Mouse (Mus musculus) thymus, adult 2 months (tissue): ENCODE results near the gene Xpot.

Source experiments
- CTCF ChIP-seq: fragments of 200-500 bp; IDR thresholded peaks from 2 replicates; pipeline ENCODE4 v1.5.1; 2012; ENCODE audit warnings: mild to moderate bottlenecking, control low read depth, low read length, moderate library complexity, borderline replicate concordance; ENCODE audit not compliant: control insufficient read depth, poor library complexity, insufficient read depth; ENCODE audit errors: extremely low read depth
- POLR2A ChIP-seq: fragments of 200-500 bp; IDR thresholded peaks from 2 replicates; pipeline ENCODE4 v1.6.1; 2012; ENCODE audit warnings: mild to moderate bottlenecking, low read length, control low read depth, moderate library complexity; ENCODE audit not compliant: control insufficient read depth, poor library complexity, insufficient read depth; ENCODE audit errors: extremely low read depth

- no peak for TF ChIP-seq CTCF
- TF ChIP-seq POLR2A = no peak
These were observed 14.8 kb upstream of the Xpot start for GRCm38 (mm10) chr10:121640944-121641271.
